Mouse (Mus musculus): ENCODE results near the gene Spata2.

DNA sequence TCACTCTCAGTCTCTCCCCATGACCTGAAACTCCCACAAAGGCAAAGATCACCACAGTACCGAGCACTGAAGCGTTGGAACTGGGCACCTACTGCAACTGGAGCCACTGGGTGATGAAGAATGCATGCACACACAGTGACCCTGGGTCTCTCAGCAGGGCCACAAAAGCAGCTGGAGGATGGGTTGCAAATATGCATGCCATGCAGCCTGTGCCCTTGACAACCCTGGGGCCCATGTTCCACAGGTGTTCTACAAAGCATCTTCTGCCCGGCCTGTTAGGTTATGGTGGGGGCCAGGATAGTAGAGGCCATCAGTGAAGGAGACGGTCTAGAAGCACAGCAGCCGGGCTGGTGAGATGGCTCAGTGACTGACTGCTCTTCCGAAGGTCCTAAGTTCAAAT, 5.1 kb downstream of the Spata2 start:
- TF ChIP-seq CTCF (IDR thresholded peaks at IDR 0.05; ENCODE audit: low read depth, low read length) (no peak), EP300 (IDR thresholded peaks at IDR 0.05; ENCODE audit: insufficient read depth, low read depth, low read length) (no peak)
